Mouse (Mus musculus) stomach, postnatal 0 days (tissue): Measurements from ENCODE around the gene Prmt1.

Experiments
- CTCF ChIP-seq: IDR thresholded peaks from 2 replicates; pipeline ENCODE4 v1.5.1; 2016; ENCODE audit warnings: antibody characterized with exemption, low read depth, mild to moderate bottlenecking, moderate library complexity
- EP300 ChIP-seq: optimal IDR thresholded peaks from 2 replicates; pipeline ENCODE3; 2016; ENCODE audit warnings: antibody characterized with exemption

GRCm38 (mm10) chr7:44999753-45000152, 13.4 kb upstream of the Prmt1 start:
- TF ChIP-seq CTCF: no peak
- no peak for TF ChIP-seq EP300
